Mouse (Mus musculus) midbrain, embryonic 16.5 days (tissue): Measurements from ENCODE around the gene Bdnf. TPM values are rescaled to one million over a fixed set of nuclear protein-coding genes. Genes with fewer than 3 reads are reported as not detected.

Experiments
- ATAC-seq: fragments of 200-750 bp; cut with Nextera tagmentation; 2 replicates; pipeline ENCODE4 v1.8.0; 2017; ENCODE audit warnings: moderate TSS enrichment
- H3K27ac ChIP-seq: fragments of 300-500 bp; sonication (generic); 2 replicates; pipeline ENCODE4 v1.5.1; 2014; ENCODE audit warnings: mild to moderate bottlenecking, low read length, mixed read lengths
- H3K27me3 ChIP-seq: fragments of 300-500 bp; sonication (generic); 2 replicates; pipeline ENCODE4 v1.6.1; 2014; ENCODE audit warnings: low read depth, low read length, mixed read lengths; ENCODE audit not compliant: control insufficient read depth, insufficient read depth
- H3K36me3 ChIP-seq: fragments of 300-500 bp; sonication (generic); 2 replicates; pipeline ENCODE4 v1.6.1; 2014; ENCODE audit warnings: mild to moderate bottlenecking, low read length, moderate library complexity, mixed read lengths; ENCODE audit not compliant: control insufficient read depth, insufficient read depth
- H3K4me1 ChIP-seq: fragments of 300-500 bp; sonication (generic); 2 replicates; pipeline ENCODE4 v1.6.1; 2014; ENCODE audit warnings: mild to moderate bottlenecking, low read length, mixed read lengths; ENCODE audit not compliant: control insufficient read depth, insufficient read depth
- H3K4me2 ChIP-seq: fragments of 300-500 bp; sonication (generic); 2 replicates; pipeline ENCODE4 v1.6.1; 2014; ENCODE audit warnings: mild to moderate bottlenecking, low read length, mixed read lengths
- H3K4me3 ChIP-seq: fragments of 300-500 bp; sonication (generic); 2 replicates; pipeline ENCODE4 v1.5.1; 2014; ENCODE audit warnings: low read depth, mild to moderate bottlenecking, low read length, moderate library complexity, mixed read lengths
- H3K9ac ChIP-seq: fragments of 300-500 bp; sonication (generic); 2 replicates; pipeline ENCODE4 v1.6.1; 2014; ENCODE audit warnings: low read depth, low read length, mixed read lengths
- H3K9me3 ChIP-seq: fragments of 300-500 bp; sonication (generic); replicated peaks from 2 replicates; pipeline ENCODE4 v1.6.1; 2014; ENCODE audit warnings: mild to moderate bottlenecking, low read length, mixed read lengths; ENCODE audit not compliant: control insufficient read depth, poor library complexity, severe bottlenecking
- whole genome bisulfite sequencing: fragments of 180-500 bp; shearing (Covaris S2); extraction: QIAGEN DNeasy Blood & Tissue Kit; methylation state at CpG from one replicate; pipeline ENCODE4 v1.1.7; 2014; 5-methylcytosine and 5-hydroxymethylcytosine counted together
- polyA plus RNA-seq: library from polyadenylated mRNA; unstranded; fragments of >200 nt; fragmentation: Nextera tagmentation; extraction: Ambion mirVana; gene quantifications from 2 replicates; pipeline ENCODE4 v1.2.1, GENCODE M21; 2015

Gene Bdnf
- polyA plus RNA-seq, 1 experiment from 2014 or later = 9.3 TPM

GRCm38 (mm10) chr2:109733201-109734039, 58.9 kb downstream of the Bdnf start:
- no peak overlapping the region for H3K4me3 ChIP-seq
- WGBS = 70% methylated on average over 9 of the region's 9 CpGs
- H3K4me2 ChIP-seq = no peak overlapping the region
- ATAC-seq = no peak
- no peak overlapping the region for H3K27ac ChIP-seq
- no peaks in the 10 kb centered on the region for H3K9me3 ChIP-seq
- no peak overlapping the region for H3K9ac ChIP-seq
- no peaks in the 10 kb centered on the region for H3K4me1 ChIP-seq
- no peaks in the 10 kb centered on the region for H3K27me3 ChIP-seq
- H3K36me3 ChIP-seq = no peaks in the 10 kb centered on the region

- 93% methylated on average over 3 of the region's 3 CpGs for WGBS
- H3K4me2 ChIP-seq = no peak overlapping the region
- no peak overlapping the region for H3K9ac ChIP-seq
These were observed 59.7 kb downstream of the Bdnf start for GRCm38 (mm10) chr2:109734228-109734627.

DNA sequence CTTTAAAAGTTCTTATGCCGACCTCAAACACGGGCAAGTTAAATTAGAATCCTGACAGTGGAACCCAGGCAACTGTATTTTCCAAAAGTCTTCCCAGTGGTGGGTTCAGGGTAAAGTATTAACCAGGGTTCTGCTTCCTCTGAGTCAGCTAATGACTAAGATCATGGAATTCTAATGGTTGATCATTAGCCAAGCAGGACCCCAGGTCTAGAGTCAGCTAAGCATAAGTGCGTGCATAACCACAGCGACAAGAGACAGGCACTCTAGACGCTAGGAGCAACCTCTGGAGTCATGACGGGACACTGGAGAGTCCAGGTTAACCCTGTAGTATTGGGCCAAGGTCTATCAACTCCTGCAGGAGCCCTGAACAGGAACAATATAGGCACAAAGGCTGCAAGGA, 60.2 kb downstream of the Bdnf start:
- Histone ChIP-seq H3K4me3 (no peak overlapping the region), H3K27ac (no peak overlapping the region), H3K4me1 (no peaks in the 10 kb centered on the region), H3K9ac (no peak overlapping the region), H3K9me3 (no peaks in the 10 kb centered on the region), H3K27me3 (no peaks in the 10 kb centered on the region), H3K36me3 (no peaks in the 10 kb centered on the region), H3K4me2 (no peak overlapping the region)
- ATAC-seq = no peak
- 90% methylated on average over 6 of the region's 6 CpGs for WGBS

More at GRCm38 (mm10) chr2:109734228-109734627, 59.7 kb downstream of the Bdnf start:
- no peak overlapping the region for H3K4me3 ChIP-seq
- no peaks in the 10 kb centered on the region for H3K36me3 ChIP-seq
- no peaks in the 10 kb centered on the region for H3K4me1 ChIP-seq
- H3K27ac ChIP-seq = no peak overlapping the region
- no peaks in the 10 kb centered on the region for H3K9me3 ChIP-seq
- H3K27me3 ChIP-seq = no peaks in the 10 kb centered on the region
- no peak for ATAC-seq

DNA sequence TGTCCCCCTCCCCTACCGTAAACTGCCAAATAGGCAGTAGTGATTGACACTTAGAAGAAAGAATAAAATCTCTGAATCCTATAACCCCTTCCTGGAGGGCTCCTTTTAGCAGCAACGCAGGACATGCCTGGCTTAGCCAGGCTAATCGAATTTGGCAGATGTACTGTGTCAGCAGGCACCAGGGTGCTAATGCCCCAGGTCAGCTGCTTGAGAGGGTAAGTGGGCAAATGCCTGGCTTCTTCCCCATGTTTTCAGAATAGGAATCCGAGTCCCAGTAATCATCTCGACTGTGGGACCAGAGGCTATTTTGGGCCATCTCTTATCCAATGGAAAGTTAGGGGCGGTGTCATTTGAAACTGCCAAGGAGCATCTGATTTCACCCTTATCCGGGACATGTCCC, 60.8 kb downstream of the Bdnf start:
- H3K27me3 ChIP-seq = no peaks in the 10 kb centered on the region
- H3K4me2 ChIP-seq = no peak overlapping the region
- 53% methylated on average over 7 of the region's 7 CpGs for WGBS
- no peaks in the 10 kb centered on the region for H3K9me3 ChIP-seq
- no peaks in the 10 kb centered on the region for H3K36me3 ChIP-seq
- no peak overlapping the region for H3K4me3 ChIP-seq
- H3K9ac ChIP-seq = no peak overlapping the region
- H3K27ac ChIP-seq = no peak overlapping the region
- H3K4me1 ChIP-seq = no peaks in the 10 kb centered on the region
- ATAC-seq = peak; percentile 51; the same call in 1 of the 2 replicates

- Histone ChIP-seq H3K36me3 (no peaks in the 10 kb centered on the region), H3K9ac (no peak overlapping the region), H3K27ac (no peak overlapping the region), H3K27me3 (no peaks in the 10 kb centered on the region), H3K4me2 (no peak overlapping the region), H3K4me1 (no peaks in the 10 kb centered on the region), H3K4me3 (no peak overlapping the region), H3K9me3 (no peaks in the 10 kb centered on the region)
- no peak for ATAC-seq
- 74% methylated on average over 2 of the region's 2 CpGs for WGBS
These were observed 61.8 kb downstream of the Bdnf start for GRCm38 (mm10) chr2:109736306-109736705.

DNA sequence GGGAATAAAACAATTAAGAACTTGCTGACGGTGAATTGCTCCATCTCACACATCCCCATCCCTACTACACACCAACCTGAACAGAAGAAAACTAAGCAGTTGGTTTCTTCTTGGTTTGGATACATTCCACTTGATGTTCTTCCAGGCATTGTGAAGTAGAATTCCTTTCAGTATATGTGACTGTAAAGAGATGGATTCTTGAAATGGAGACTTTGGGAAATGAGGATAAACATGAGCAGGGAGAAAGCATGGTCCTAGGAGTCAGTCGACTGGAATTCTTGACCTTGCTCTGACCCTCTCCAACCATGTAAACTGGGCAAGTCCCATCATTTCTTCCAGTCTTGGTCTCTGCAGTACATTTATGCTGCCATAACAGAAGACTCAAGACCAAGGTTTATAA, 63.8 kb downstream of the Bdnf start:
- Histone ChIP-seq H3K4me2 (no peak overlapping the region), H3K4me3 (no peak overlapping the region), H3K27me3 (no peaks in the 10 kb centered on the region), H3K36me3 (no peaks in the 10 kb centered on the region), H3K9ac (no peak overlapping the region), H3K4me1 (no peaks in the 10 kb centered on the region), H3K9me3 (no peaks in the 10 kb centered on the region), H3K27ac (no peak overlapping the region)
- 90% methylated on average over 2 of the region's 2 CpGs for WGBS
- ATAC-seq = no peak

DNA sequence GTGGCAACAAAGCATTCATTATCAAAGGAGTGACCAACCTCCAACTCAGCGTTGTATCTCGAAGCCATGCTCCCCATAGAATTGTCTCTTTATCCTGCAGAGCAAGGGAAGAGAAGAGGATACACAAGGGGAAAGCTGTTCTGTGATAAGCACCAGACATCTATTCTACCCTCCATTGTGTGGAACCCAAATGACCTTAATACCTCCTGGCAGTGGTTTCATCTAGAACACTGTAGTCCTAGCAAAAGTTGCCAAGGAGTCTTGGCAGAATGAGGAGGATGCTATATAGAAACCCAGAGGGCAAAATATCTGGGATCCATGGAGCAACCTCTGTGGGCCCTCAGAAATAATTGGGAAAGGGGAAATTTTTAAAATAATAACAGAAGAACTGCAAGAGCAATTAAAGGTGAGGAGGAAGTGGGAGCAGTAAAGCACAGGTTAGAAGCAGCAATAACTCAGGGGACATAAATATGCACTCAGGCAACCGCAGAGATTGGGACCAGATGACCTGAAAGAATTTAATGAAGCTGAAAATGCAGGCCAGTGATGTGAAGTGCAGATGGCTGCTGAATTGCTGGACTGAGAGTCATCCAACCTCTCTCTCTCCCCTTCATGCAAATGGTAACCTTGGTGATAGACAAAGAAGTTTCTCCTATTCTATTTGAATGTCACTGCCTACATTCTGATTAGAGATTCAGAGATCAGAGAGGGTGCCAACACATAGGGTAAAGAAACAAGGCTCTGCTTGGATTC, 68.9 kb downstream of the Bdnf start:
- Histone ChIP-seq H3K36me3 (no peaks in the 10 kb centered on the region), H3K27ac (no peak overlapping the region), H3K4me2 (no peak overlapping the region), H3K9me3 (no peaks in the 10 kb centered on the region), H3K4me3 (no peak overlapping the region), H3K27me3 (no peaks in the 10 kb centered on the region), H3K4me1 (no peaks in the 10 kb centered on the region), H3K9ac (no peak overlapping the region)
- peak; percentile 60 for ATAC-seq
- 49% methylated on average over 3 of the region's 3 CpGs for WGBS

DNA sequence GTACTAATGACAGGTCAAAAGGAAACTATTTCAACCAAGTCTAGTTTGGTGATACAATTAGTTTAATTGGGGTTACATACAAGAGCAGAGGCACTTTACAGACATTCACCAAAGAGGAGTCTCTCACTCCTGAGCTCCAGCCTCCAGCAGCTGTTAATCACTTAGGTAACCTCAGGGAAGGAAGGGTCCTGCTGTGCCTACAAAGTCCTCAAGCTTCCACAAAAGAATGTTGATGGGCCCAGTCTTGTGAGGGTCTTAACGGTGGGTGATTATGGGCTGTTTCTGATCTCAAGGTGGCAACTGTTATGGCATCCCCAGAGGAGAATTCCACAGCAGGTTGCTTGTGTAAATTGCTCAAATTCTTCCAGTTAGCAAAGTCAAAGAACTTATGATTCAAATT, 71.7 kb downstream of the Bdnf start:
- H3K27me3 ChIP-seq = no peaks in the 10 kb centered on the region
- no peak overlapping the region for H3K27ac ChIP-seq
- H3K4me1 ChIP-seq = no peaks in the 10 kb centered on the region
- no peak overlapping the region for H3K4me2 ChIP-seq
- no peak for ATAC-seq
- H3K9ac ChIP-seq = no peak overlapping the region
- no peak overlapping the region for H3K4me3 ChIP-seq
- no peaks in the 10 kb centered on the region for H3K9me3 ChIP-seq
- 5% methylated on average over 1 of the region's 1 CpGs for WGBS
- no peaks in the 10 kb centered on the region for H3K36me3 ChIP-seq

GRCm38 (mm10) chr2:109748412-109748811, 73.9 kb downstream of the Bdnf start:
- Histone ChIP-seq H3K9ac (no peak overlapping the region), H3K36me3 (no peaks in the 10 kb centered on the region), H3K27me3 (no peaks in the 10 kb centered on the region), H3K27ac (no peak overlapping the region), H3K4me3 (no peak overlapping the region), H3K9me3 (no peaks in the 10 kb centered on the region), H3K4me2 (no peak overlapping the region), H3K4me1 (no peaks in the 10 kb centered on the region)
- ATAC-seq = no peak
